Mouse (Mus musculus) bone marrow, adult 2 months (tissue): ENCODE results near the gene Asb13. TPM values are rescaled to one million over a fixed set of nuclear protein-coding genes. Genes with fewer than 3 reads are reported as not detected.

Source experiments
- H3K27ac ChIP-seq: fragments of 200-500 bp; 2 replicates; pipeline ENCODE4 v1.5.1; 2012; ENCODE audit warnings: low read depth, mild to moderate bottlenecking, control low read depth, inconsistent platforms, low read length; ENCODE audit not compliant: control insufficient read depth, poor library complexity, insufficient read depth
- H3K4me1 ChIP-seq: fragments of 200-500 bp; 2 replicates; pipeline ENCODE4 v1.6.1; 2011; ENCODE audit warnings: low read length; ENCODE audit not compliant: control insufficient read depth, insufficient read depth
- H3K4me3 ChIP-seq: fragments of 200-500 bp; replicated peaks from 2 replicates; pipeline ENCODE3; 2011; ENCODE audit warnings: mild to moderate bottlenecking, low read depth, low read length, control low read depth; ENCODE audit not compliant: control insufficient read depth
- CTCF ChIP-seq: fragments of 200-500 bp; IDR thresholded peaks from 2 replicates; pipeline ENCODE4 v1.5.1; 2011; ENCODE audit warnings: low read length, control low read depth; ENCODE audit not compliant: control insufficient read depth, insufficient read depth
- POLR2A ChIP-seq: fragments of 200-500 bp; IDR thresholded peaks from 2 replicates; pipeline ENCODE4 v1.6.1; 2011; ENCODE audit warnings: low read depth, mild to moderate bottlenecking, control low read depth, low read length, borderline replicate concordance; ENCODE audit not compliant: control insufficient read depth
- WGBS: fragments of 180-500 bp; shearing (Covaris S2); methylation state at CpG from one replicate; pipeline ENCODE4 v1.1.7; 2018; 5-methylcytosine and 5-hydroxymethylcytosine counted together
- polyA plus RNA-seq: library from polyadenylated mRNA; stranded (reverse); fragments of >200 nt; gene quantifications from 2 replicates; pipeline ENCODE4 v1.2.4, GENCODE M21; 2011; ENCODE audit warnings: low replicate concordance; ENCODE audit not compliant: missing spikeins, insufficient read depth, insufficient read length

Gene Asb13
- polyA plus RNA-seq, 1 experiment, result 7.3 TPM

GRCm38 (mm10) chr13:3650569-3650968 is 16.7 kb downstream of the Asb13 start:
- H3K4me3 ChIP-seq, result no peak overlapping the region
- 87% methylated on average over 4 of the region's 4 CpGs for WGBS
- no peaks in the 10 kb centered on the region; the same call in 1 of the 2 replicates for H3K4me1 ChIP-seq
- TF ChIP-seq CTCF, result no peak
- TF ChIP-seq POLR2A, result no peak
- H3K27ac ChIP-seq, result no peak overlapping the region

GRCm38 (mm10) chr13:3654432-3654831 is 20.6 kb downstream of the Asb13 start:
- H3K4me1 ChIP-seq, result no peaks in the 10 kb centered on the region
- no peak overlapping the region for H3K4me3 ChIP-seq
- WGBS, result 76% methylated on average over 2 of the region's 2 CpGs
- TF ChIP-seq CTCF (no peak), POLR2A (no peak)
- H3K27ac ChIP-seq, result no peak overlapping the region

- TF ChIP-seq CTCF (no peak), POLR2A (no peak)
- Histone ChIP-seq H3K4me1 (no peaks in the 10 kb centered on the region), H3K27ac (no peak overlapping the region), H3K4me3 (no peak overlapping the region)
- 51% methylated on average over 16 of the region's 16 CpGs for WGBS
These were observed 25.6 kb downstream of the Asb13 start for GRCm38 (mm10) chr13:3659163-3660160.

- H3K4me1 ChIP-seq, result no peaks in the 10 kb centered on the region
- WGBS, result 68% methylated on average over 3 of the region's 3 CpGs
- no peak overlapping the region for H3K27ac ChIP-seq
- H3K4me3 ChIP-seq, result no peak overlapping the region
- no peak for TF ChIP-seq POLR2A
These were observed 30.4 kb downstream of the Asb13 start for GRCm38 (mm10) chr13:3664241-3664640.

GRCm38 (mm10) chr13:3665308-3665723 is 31.5 kb downstream of the Asb13 start:
- H3K4me1 ChIP-seq, result no peaks in the 10 kb centered on the region
- H3K4me3 ChIP-seq, result no peak overlapping the region
- H3K27ac ChIP-seq, result no peak overlapping the region
- TF ChIP-seq CTCF (peak; percentile 69; the same call in 1 of the 2 replicates), POLR2A (no peak)
- WGBS, result 8% methylated on average over 5 of the region's 5 CpGs

GRCm38 (mm10) chr13:3667288-3667873 is 33.5 kb downstream of the Asb13 start:
- Histone ChIP-seq H3K4me1 (no peaks in the 10 kb centered on the region), H3K27ac (no peak overlapping the region), H3K4me3 (no peak overlapping the region)
- WGBS, result 84% methylated on average over 5 of the region's 5 CpGs
- TF ChIP-seq CTCF (0 out of 2 replicates have a peak, but pooled peaks have one; percentile 12), POLR2A (no peak)

- Histone ChIP-seq H3K4me1 (no peaks in the 10 kb centered on the region), H3K4me3 (no peak overlapping the region), H3K27ac (no peak overlapping the region)
- TF ChIP-seq POLR2A (no peak), CTCF (no peak)
- WGBS, result 80% methylated on average over 3 of the region's 3 CpGs
These were observed 34.2 kb downstream of the Asb13 start for GRCm38 (mm10) chr13:3668068-3668467.

- Histone ChIP-seq H3K4me1 (no peaks in the 10 kb centered on the region), H3K27ac (no peak overlapping the region), H3K4me3 (no peak overlapping the region)
- TF ChIP-seq POLR2A, result no peak
- 58% methylated on average over 1 of the region's 1 CpGs for WGBS
These were observed 35.8 kb downstream of the Asb13 start for GRCm38 (mm10) chr13:3669611-3670010.
